Mouse (Mus musculus): ENCODE results near the gene Ptprk. TPM values are rescaled to one million over a fixed set of nuclear protein-coding genes. Genes with fewer than 3 reads are reported as not detected.

The Ptprk gene
- total RNA-seq (2023): 0.24 to 0.75 TPM in 2 of 4 replicates, not detected in the others

GRCm38 (mm10) chr10:28074653-28075451 lies at the start of gene Ptprk:
Gene Ptprk (plus strand): TSS chr10:28074820.

